Mouse (Mus musculus) cerebellum, adult 2 months (tissue): ENCODE results near the gene Gm11937. TPM values are rescaled to one million over a fixed set of nuclear protein-coding genes. Genes with fewer than 3 reads are reported as not detected.
"Not testable (repeated sequence)": the region's sequence is repeated elsewhere in the genome, so short reads cannot be mapped to it uniquely, and the experiment has no call there.

Source experiments
- DNase-seq, 2 experiments: peaks; one replicate each; pipeline ENCODE4 v3.0.0; 2021
- H3K27ac ChIP-seq: fragments of 200-500 bp; 2 replicates; pipeline ENCODE4 v1.5.1; 2012; ENCODE audit warnings: low read length, control low read depth, inconsistent platforms; ENCODE audit not compliant: insufficient read depth
- H3K27me3 ChIP-seq: fragments of 200-500 bp; 2 replicates; pipeline ENCODE4 v1.6.1; 2012; ENCODE audit warnings: inconsistent platforms, mild to moderate bottlenecking, low read length, moderate library complexity; ENCODE audit not compliant: control insufficient read depth, insufficient read depth
- H3K4me1 ChIP-seq: fragments of 200-500 bp; 2 replicates; pipeline ENCODE4 v1.6.1; 2011; ENCODE audit warnings: low read length; ENCODE audit not compliant: control insufficient read depth, insufficient read depth
- H3K4me3 ChIP-seq: fragments of 200-500 bp; replicated peaks from 2 replicates; pipeline ENCODE3; 2011; ENCODE audit warnings: mild to moderate bottlenecking, low read depth, low read length, control low read depth; ENCODE audit not compliant: insufficient read depth
- CTCF ChIP-seq: fragments of 200-500 bp; IDR thresholded peaks from 2 replicates; pipeline ENCODE4 v1.5.1; 2011; ENCODE audit warnings: low read depth, mild to moderate bottlenecking, control low read depth, low read length, moderate library complexity, borderline replicate concordance; ENCODE audit not compliant: insufficient read depth
- POLR2A ChIP-seq: fragments of 200-500 bp; IDR thresholded peaks from 2 replicates; pipeline ENCODE4 v1.6.1; 2011; ENCODE audit warnings: low read length, control low read depth, borderline replicate concordance; ENCODE audit not compliant: insufficient read depth
- WGBS: fragments of 180-500 bp; shearing (Covaris S2); methylation state at CpG from one replicate; pipeline ENCODE4 v1.1.7; 2018; 5-methylcytosine and 5-hydroxymethylcytosine counted together
- polyA plus RNA-seq: library from polyadenylated mRNA; depleted of rRNA; stranded (reverse); fragments of >200 nt; gene quantifications from 2 replicates; pipeline ENCODE4 v1.2.3, GENCODE M21; 2012

Gene Gm11937
- polyA plus RNA-seq, 1 experiment = not detected

GRCm38 (mm10) chr11:99609126-99609525 is 863 bp downstream of the Gm11937 start:
- Histone ChIP-seq H3K27me3 (no peaks in the 10 kb centered on the region), H3K4me3 (no peak overlapping the region), H3K27ac (no peak overlapping the region), H3K4me1 (no peaks in the 10 kb centered on the region)
- 17% methylated on average over 1 of the region's 1 CpGs for WGBS
- DNase-seq = peak; percentile 11 to 52
- TF ChIP-seq CTCF = no peak
- no peak for TF ChIP-seq POLR2A

- WGBS = 72% methylated on average over 1 of the region's 1 CpGs
- not testable (repeated sequence) for H3K4me1 ChIP-seq, DNase-seq, H3K27ac ChIP-seq, H3K27me3 ChIP-seq, H3K4me3 ChIP-seq
Measured at GRCm38 (mm10) chr11:99603208-99603607, 6.8 kb downstream of the Gm11937 start, which contains the start of gene Gm11938. Gm11938 (minus strand) TSS chr11:99603308.

- 73% methylated on average over 6 of the region's 6 CpGs for WGBS
- not testable (repeated sequence) for H3K27ac ChIP-seq, H3K27me3 ChIP-seq, H3K4me1 ChIP-seq, H3K4me3 ChIP-seq, DNase-seq
Measured at GRCm38 (mm10) chr11:99597742-99598141, 12.2 kb downstream of the Gm11937 start, which contains the start of gene Krtap9-3. Krtap9-3 (minus strand) TSS chr11:99598105.

GRCm38 (mm10) chr11:99590981-99591380 is 19.0 kb downstream of the Gm11937 start, which contains the start of gene Krtap1-3:
Krtap1-3 (minus strand) TSS chr11:99591339.
- TF ChIP-seq POLR2A (no peak), CTCF (no peak)
- Histone ChIP-seq H3K4me1 (no peaks in the 10 kb centered on the region), H3K27ac (no peak within 1 kb of the TSS), H3K27me3 (no peaks in the 10 kb centered on the region), H3K4me3 (no peak within 1 kb of the TSS)
- DNase-seq = no peak
- WGBS = 71% methylated on average over 6 of the region's 6 CpGs

- Histone ChIP-seq H3K4me1 (no peaks in the 10 kb centered on the region), H3K4me3 (no peak overlapping the region), H3K27me3 (no peaks in the 10 kb centered on the region), H3K27ac (no peak overlapping the region)
- 78% methylated on average over 7 of the region's 7 CpGs for WGBS
- TF ChIP-seq POLR2A (no peak), CTCF (no peak)
- DNase-seq = no peak
Measured at GRCm38 (mm10) chr11:99585096-99585495, 24.9 kb downstream of the Gm11937 start.

GRCm38 (mm10) chr11:99583245-99583704 is 26.7 kb downstream of the Gm11937 start, which contains the start of gene Krtap1-4:
Krtap1-4 (minus strand) TSS chr11:99583654.
- Histone ChIP-seq H3K4me1 (no peaks in the 10 kb centered on the region), H3K27ac (no peak within 1 kb of the TSS), H3K27me3 (no peaks in the 10 kb centered on the region), H3K4me3 (no peak within 1 kb of the TSS)
- DNase-seq = no peak
- no peak for TF ChIP-seq POLR2A
- TF ChIP-seq CTCF = no peak
- 72% methylated on average over 5 of the region's 5 CpGs for WGBS

GRCm38 (mm10) chr11:99581564-99581963 is 28.4 kb downstream of the Gm11937 start:
- 83% methylated on average over 6 of the region's 6 CpGs for WGBS
- Histone ChIP-seq H3K27me3 (no peaks in the 10 kb centered on the region), H3K27ac (no peak overlapping the region), H3K4me3 (no peak overlapping the region), H3K4me1 (no peaks in the 10 kb centered on the region)
- DNase-seq = no peak
- TF ChIP-seq CTCF = no peak
- TF ChIP-seq POLR2A = no peak

- H3K4me1 ChIP-seq = no peaks in the 10 kb centered on the region
- H3K4me3 ChIP-seq = no peak overlapping the region
- WGBS = 92% methylated on average over 5 of the region's 5 CpGs
- H3K27me3 ChIP-seq = no peaks in the 10 kb centered on the region
- TF ChIP-seq CTCF (no peak), POLR2A (no peak)
- no peak overlapping the region for H3K27ac ChIP-seq
- DNase-seq = no peak
Measured at GRCm38 (mm10) chr11:99581051-99581450, 28.9 kb downstream of the Gm11937 start.

GRCm38 (mm10) chr11:99580636-99581035 is 29.4 kb downstream of the Gm11937 start, which contains the start of gene Krtap1-5:
Krtap1-5 (minus strand) TSS chr11:99581016.
- Histone ChIP-seq H3K27ac (no peak within 1 kb of the TSS), H3K4me1 (no peaks in the 10 kb centered on the region), H3K27me3 (no peaks in the 10 kb centered on the region), H3K4me3 (no peak within 1 kb of the TSS)
- DNase-seq = no peak
- no peak for TF ChIP-seq CTCF
- TF ChIP-seq POLR2A = no peak
- 84% methylated on average over 6 of the region's 6 CpGs for WGBS
